Mouse (Mus musculus) limb, embryonic 11.5 days (tissue): ENCODE results near the gene Plk5. TPM values are rescaled to one million over a fixed set of nuclear protein-coding genes. Genes with fewer than 3 reads are reported as not detected.

Source experiments
- ATAC-seq: fragments of 200-750 bp; cut with Nextera tagmentation; 2 replicates; pipeline ENCODE4 v1.8.0; 2017; ENCODE audit warnings: low read depth; ENCODE audit not compliant: insufficient number of reproducible peaks, low FRiP score, low TSS enrichment
- DNase-seq: peaks from one replicate; pipeline ENCODE4 v3.0.0-alpha.2; 2015; ENCODE audit warnings: low spot score
- H3K27ac ChIP-seq: fragments of 300-500 bp; sonication (generic); replicated peaks from 2 replicates; pipeline ENCODE4 v1.5.1; 2014; ENCODE audit warnings: low read depth, mild to moderate bottlenecking, low read length
- H3K27me3 ChIP-seq: fragments of 300-500 bp; sonication (generic); 2 replicates; pipeline ENCODE4 v1.6.1; 2014; ENCODE audit warnings: mild to moderate bottlenecking, low read length, mixed read lengths; ENCODE audit not compliant: control insufficient read depth, insufficient read depth
- H3K36me3 ChIP-seq: fragments of 300-500 bp; sonication (generic); 2 replicates; pipeline ENCODE4 v1.6.1; 2014; ENCODE audit warnings: mild to moderate bottlenecking, low read length, moderate library complexity, mixed read lengths; ENCODE audit not compliant: control insufficient read depth, insufficient read depth
- H3K4me1 ChIP-seq: fragments of 300-500 bp; sonication (generic); 2 replicates; pipeline ENCODE4 v1.6.1; 2014; ENCODE audit warnings: low read length, mixed read lengths; ENCODE audit not compliant: control insufficient read depth, insufficient read depth
- H3K4me2 ChIP-seq: fragments of 300-500 bp; sonication (generic); 2 replicates; pipeline ENCODE4 v1.6.1; 2014; ENCODE audit warnings: low read depth, mild to moderate bottlenecking, moderate library complexity; ENCODE audit not compliant: severe bottlenecking
- H3K4me3 ChIP-seq: fragments of 300-500 bp; sonication (generic); 2 replicates; pipeline ENCODE4 v1.5.1; 2014; ENCODE audit warnings: low read depth, low read length
- H3K9ac ChIP-seq: fragments of 300-500 bp; sonication (generic); 2 replicates; pipeline ENCODE4 v1.6.1; 2014; ENCODE audit warnings: mild to moderate bottlenecking, low read length
- H3K9me3 ChIP-seq: fragments of 300-500 bp; sonication (generic); 2 replicates; pipeline ENCODE4 v1.6.1; 2016; ENCODE audit warnings: low read length; ENCODE audit not compliant: control insufficient read depth
- WGBS: fragments of 180-500 bp; shearing (Covaris S2); extraction: QIAGEN DNeasy Blood & Tissue Kit; methylation state at CpG from one replicate; pipeline ENCODE4 v1.1.7; 2014; 5-methylcytosine and 5-hydroxymethylcytosine counted together
- polyA plus RNA-seq: library from polyadenylated mRNA; unstranded; fragments of >200 nt; fragmentation: Nextera tagmentation; extraction: Ambion mirVana; gene quantifications from 2 replicates; pipeline ENCODE4 v1.2.1, GENCODE M21; 2014

The Plk5 gene
- polyA plus RNA-seq = 0.49 and 0.61 TPM in 2 replicates

- H3K4me2 ChIP-seq = peak within 1 kb of the TSS; percentile 58
- ATAC-seq (no peak), DNase-seq (peak; percentile 42)
- H3K27ac ChIP-seq = no peak within 1 kb of the TSS
- H3K27me3 ChIP-seq = peaks cover 74% of the 10 kb centered on the region
- peak within 1 kb of the TSS; percentile 30 for H3K4me3 ChIP-seq
- no peaks in the 10 kb centered on the region for H3K36me3 ChIP-seq
- peak within 1 kb of the TSS; percentile 50 for H3K9ac ChIP-seq
- H3K9me3 ChIP-seq = 0 out of 2 replicates have a peak, but pooled peaks cover 3% of the 10 kb centered on the region
- 1% methylated on average over 51 of the region's 53 CpGs for WGBS
- peaks cover 9% of the 10 kb centered on the region for H3K4me1 ChIP-seq
Measured at GRCm38 (mm10) chr10:80356001-80356682, at the start of gene Plk5. Gene Plk5, plus strand, starts transcription at chr10:80356459.

- H3K27ac ChIP-seq = no peak overlapping the region
- no peaks in the 10 kb centered on the region for H3K9me3 ChIP-seq
- no peak overlapping the region for H3K4me3 ChIP-seq
- H3K4me2 ChIP-seq = no peak overlapping the region
- H3K4me1 ChIP-seq = 0 out of 2 replicates have a peak, but pooled peaks cover 1% of the 10 kb centered on the region
- peaks cover 73% of the 10 kb centered on the region for H3K27me3 ChIP-seq
- H3K9ac ChIP-seq = no peak overlapping the region
- 78% methylated on average over 16 of the region's 16 CpGs for WGBS
- no peak for ATAC-seq
- DNase-seq = no peak
- no peaks in the 10 kb centered on the region for H3K36me3 ChIP-seq
Measured at GRCm38 (mm10) chr10:80311560-80311959, 44.7 kb upstream of the Plk5 start.

GRCm38 (mm10) chr10:80312586-80313504 lies 43.4 kb upstream of the Plk5 start:
- Histone ChIP-seq H3K27ac (no peak overlapping the region), H3K9me3 (no peaks in the 10 kb centered on the region), H3K4me3 (no peak overlapping the region), H3K9ac (no peak overlapping the region), H3K4me1 (0 out of 2 replicates have a peak, but pooled peaks cover 2% of the 10 kb centered on the region), H3K36me3 (no peaks in the 10 kb centered on the region), H3K27me3 (peaks cover 73% of the 10 kb centered on the region), H3K4me2 (no peak overlapping the region)
- WGBS = 61% methylated on average over 54 of the region's 54 CpGs
- DNase-seq (no peak), ATAC-seq (no peak)

GRCm38 (mm10) chr10:80313627-80314201 lies 42.5 kb upstream of the Plk5 start:
- no peak overlapping the region for H3K4me3 ChIP-seq
- H3K36me3 ChIP-seq = peaks cover 3% of the 10 kb centered on the region; the same call in 1 of the 2 replicates
- no peak for ATAC-seq
- no peak overlapping the region for H3K9ac ChIP-seq
- H3K9me3 ChIP-seq = no peaks in the 10 kb centered on the region
- H3K4me2 ChIP-seq = no peak overlapping the region
- DNase-seq = no peak
- no peak overlapping the region for H3K27ac ChIP-seq
- WGBS = 45% methylated on average over 20 of the region's 20 CpGs
- peaks cover 71% of the 10 kb centered on the region for H3K27me3 ChIP-seq
- H3K4me1 ChIP-seq = 0 out of 2 replicates have a peak, but pooled peaks cover 2% of the 10 kb centered on the region

GRCm38 (mm10) chr10:80314494-80315001 lies 41.7 kb upstream of the Plk5 start:
- H3K4me1 ChIP-seq = peaks cover 5% of the 10 kb centered on the region
- no peak overlapping the region for H3K4me2 ChIP-seq
- WGBS = 50% methylated on average over 16 of the region's 16 CpGs
- H3K4me3 ChIP-seq = no peak overlapping the region
- DNase-seq (no peak), ATAC-seq (no peak)
- H3K9ac ChIP-seq = no peak overlapping the region
- peaks cover 3% of the 10 kb centered on the region; the same call in 1 of the 2 replicates for H3K36me3 ChIP-seq
- H3K27ac ChIP-seq = no peak overlapping the region
- peaks cover 67% of the 10 kb centered on the region for H3K27me3 ChIP-seq
- H3K9me3 ChIP-seq = no peaks in the 10 kb centered on the region

GRCm38 (mm10) chr10:80315315-80315714 lies 40.9 kb upstream of the Plk5 start:
- DNase-seq (no peak), ATAC-seq (no peak)
- 41% methylated on average over 27 of the region's 27 CpGs for WGBS
- no peak overlapping the region for H3K4me2 ChIP-seq
- no peaks in the 10 kb centered on the region for H3K9me3 ChIP-seq
- H3K36me3 ChIP-seq = peaks cover 3% of the 10 kb centered on the region; the same call in 1 of the 2 replicates
- peaks cover 7% of the 10 kb centered on the region for H3K4me1 ChIP-seq
- no peak overlapping the region for H3K4me3 ChIP-seq
- no peak overlapping the region for H3K9ac ChIP-seq
- peaks cover 67% of the 10 kb centered on the region for H3K27me3 ChIP-seq
- no peak overlapping the region for H3K27ac ChIP-seq

GRCm38 (mm10) chr10:80316359-80316781 lies 39.9 kb upstream of the Plk5 start:
- peaks cover 3% of the 10 kb centered on the region; the same call in 1 of the 2 replicates for H3K36me3 ChIP-seq
- H3K27me3 ChIP-seq = peaks cover 57% of the 10 kb centered on the region
- no peak overlapping the region for H3K4me3 ChIP-seq
- peaks cover 7% of the 10 kb centered on the region for H3K4me1 ChIP-seq
- DNase-seq (no peak), ATAC-seq (no peak)
- 19% methylated on average over 11 of the region's 11 CpGs for WGBS
- no peak overlapping the region for H3K4me2 ChIP-seq
- H3K9ac ChIP-seq = no peak overlapping the region
- no peaks in the 10 kb centered on the region for H3K9me3 ChIP-seq
- no peak overlapping the region for H3K27ac ChIP-seq

GRCm38 (mm10) chr10:80317011-80317410 lies 39.2 kb upstream of the Plk5 start:
- Histone ChIP-seq H3K4me3 (no peak overlapping the region), H3K9ac (no peak overlapping the region), H3K27me3 (peaks cover 51% of the 10 kb centered on the region), H3K27ac (no peak overlapping the region), H3K9me3 (no peaks in the 10 kb centered on the region), H3K36me3 (peaks cover 3% of the 10 kb centered on the region; the same call in 1 of the 2 replicates), H3K4me2 (no peak overlapping the region), H3K4me1 (peaks cover 11% of the 10 kb centered on the region)
- WGBS = 53% methylated on average over 10 of the region's 10 CpGs
- ATAC-seq (no peak), DNase-seq (no peak)
